Mouse (Mus musculus) ES-E14 (cell line): Measurements from ENCODE around the gene Ubxn10. TPM values are rescaled to one million over a fixed set of nuclear protein-coding genes. Genes with fewer than 3 reads are reported as not detected.
A peak's percentile ranks its signal among the peaks of the same experiment; 100 is the strongest.

Experiments
- DNase-seq: peaks from one replicate; pipeline ENCODE4 v3.0.0-alpha.2; 2013; ENCODE audit warnings: low read depth, low spot score
- H3K27ac ChIP-seq: 2 replicates; pipeline ENCODE4 v1.5.1; 2012; ENCODE audit warnings: low read depth, mild to moderate bottlenecking, low read length, moderate library complexity, mixed read lengths; ENCODE audit not compliant: poor library complexity, insufficient read depth, severe bottlenecking
- H3K36me3 ChIP-seq: 2 replicates; pipeline ENCODE4 v1.6.1; 2012; ENCODE audit warnings: mild to moderate bottlenecking, low read length, moderate library complexity, mixed read lengths; ENCODE audit not compliant: control insufficient read depth, poor library complexity, insufficient read depth, severe bottlenecking
- H3K4me1 ChIP-seq, 2 experiments: fragments of 150-350 bp in 1 of 2; sonication (generic) in 1 of 2; 2 replicates each; pipeline ENCODE4 v1.6.1; 2012; ENCODE audit warnings: low read length in 2 of 2, mild to moderate bottlenecking in 1 of 2, mixed read lengths in 1 of 2; ENCODE audit not compliant: control insufficient read depth in 2 of 2, insufficient read depth in 2 of 2, poor library complexity in 1 of 2
- H3K4me3 ChIP-seq, 2 experiments: fragments of 150-350 bp in 1 of 2; sonication (generic) in 1 of 2; 2 replicates each; pipeline ENCODE4 v1.5.1; 2012; ENCODE audit warnings: low read length in 2 of 2, low read depth in 1 of 2, mild to moderate bottlenecking in 1 of 2, mixed read lengths in 1 of 2; ENCODE audit not compliant: insufficient read depth in 1 of 2, poor library complexity in 1 of 2, severe bottlenecking in 1 of 2
- H3K9ac ChIP-seq: 2 replicates; pipeline ENCODE4 v1.6.1; 2012; ENCODE audit warnings: low read depth, mild to moderate bottlenecking, low read length, mixed read lengths; ENCODE audit not compliant: poor library complexity, insufficient read depth, severe bottlenecking
- H3K9me3 ChIP-seq: fragments of 150-350 bp; sonication (generic); 2 replicates; pipeline ENCODE4 v1.6.1; 2012; ENCODE audit warnings: low read depth, mild to moderate bottlenecking, low read length; ENCODE audit not compliant: control insufficient read depth, insufficient read depth
- CHD2 ChIP-seq: IDR thresholded peaks from 2 replicates; pipeline ENCODE4 v1.6.1; 2014; ENCODE audit warnings: mild to moderate bottlenecking, low read depth, low read length, inconsistent platforms
- HCFC1 ChIP-seq: IDR thresholded peaks from 2 replicates; pipeline ENCODE4 v1.6.1; 2012; ENCODE audit warnings: low read length, inconsistent platforms, borderline replicate concordance; ENCODE audit not compliant: insufficient read depth
- MAFK ChIP-seq: IDR thresholded peaks from 2 replicates; pipeline ENCODE4 v1.6.1; 2014; ENCODE audit warnings: mild to moderate bottlenecking, low read depth, low read length, inconsistent platforms; ENCODE audit not compliant: insufficient read depth
- ZC3H11A ChIP-seq: IDR thresholded peaks from 2 replicates; pipeline ENCODE4 v1.6.1; 2012; ENCODE audit warnings: low read depth, mild to moderate bottlenecking, inconsistent platforms, low read length, borderline replicate concordance
- ZNF384 ChIP-seq: IDR thresholded peaks from 2 replicates; pipeline ENCODE4 v1.6.1; 2012; ENCODE audit warnings: low read depth, low read length, inconsistent platforms
- in situ Hi-C, 2 experiments: fragments of 600-800 bp; cut with MboI; formaldehyde crosslinking; loops; one replicate each; pipeline ENCODE4 v1.15.1; 2025; ENCODE audit warnings: low sequenced_read_pairs in 2 of 2, inconsistent platforms in 1 of 2; ENCODE audit not compliant: unreplicated experiment in 2 of 2
- total RNA-seq: library from RNA; depleted of rRNA; stranded (reverse); fragments of 300-350 nt; gene quantifications from 2 replicates; pipeline ENCODE4 v1.2.3, GENCODE M21; 2012

Ubxn10 gene
- total RNA-seq, 1 experiment: 1.1 TPM

DNA sequence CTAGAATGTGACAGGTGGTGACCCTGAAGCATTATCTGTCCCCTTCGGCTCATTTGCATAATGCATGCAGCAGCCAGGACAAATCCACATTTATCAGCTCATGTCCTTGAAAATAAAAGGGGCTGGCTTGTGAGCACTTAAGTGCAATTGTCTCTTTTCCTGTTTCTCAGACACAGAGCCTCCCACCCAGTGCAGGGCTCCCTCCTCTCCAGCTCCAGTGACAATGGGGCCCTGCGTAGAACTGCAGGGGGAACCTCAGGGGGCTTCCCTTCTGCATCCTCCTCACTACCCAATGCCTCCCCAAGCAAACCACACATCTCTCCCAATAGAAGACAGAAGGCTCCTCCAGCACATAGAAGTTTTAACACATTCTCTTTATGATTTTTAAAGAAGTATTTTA, 54.2 kb downstream of the Ubxn10 start:
- no peak overlapping the region for H3K4me3 ChIP-seq
- no peak for TF ChIP-seq MAFK
- TF ChIP-seq ZNF384: no peak
- no peak for TF ChIP-seq HCFC1
- TF ChIP-seq CHD2: no peak
- TF ChIP-seq ZC3H11A: no peak
- no peak overlapping the region for H3K9ac ChIP-seq
- in situ Hi-C loops: no loop called here
- no peak overlapping the region for H3K27ac ChIP-seq
- H3K36me3 ChIP-seq: no peaks in the 10 kb centered on the region
- H3K9me3 ChIP-seq: no peaks in the 10 kb centered on the region
- DNase-seq: no peak
- H3K4me1 ChIP-seq: peaks cover 2 to 12% of the 10 kb centered on the region in 2 experiments; a peak in 1 of 4 replicates

DNA sequence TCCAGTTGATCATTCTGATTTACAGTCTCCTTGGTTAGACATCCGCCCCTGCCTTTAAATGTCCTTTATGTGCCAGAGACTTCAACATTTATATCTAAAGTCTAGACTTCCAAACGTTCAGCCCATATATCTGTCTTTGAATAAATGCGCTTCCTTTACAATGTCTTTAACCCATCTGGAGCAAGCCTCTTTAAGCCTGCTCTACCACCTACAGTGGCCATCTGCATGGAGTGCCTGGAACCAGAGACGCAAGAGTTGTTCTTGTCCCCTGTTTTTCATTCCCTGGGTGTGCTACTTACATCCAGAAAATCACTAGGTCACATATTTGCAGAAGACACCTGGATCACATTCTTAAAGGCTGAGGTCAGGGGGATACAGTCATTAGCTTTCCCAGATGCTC, 56.8 kb downstream of the Ubxn10 start:
- in situ Hi-C loops: no loop called here
- no peaks in the 10 kb centered on the region for H3K36me3 ChIP-seq
- no peak overlapping the region for H3K9ac ChIP-seq
- no peak overlapping the region for H3K27ac ChIP-seq
- H3K4me1 ChIP-seq: peaks cover 2 to 12% of the 10 kb centered on the region in 2 experiments; a peak in 1 of 4 replicates
- H3K4me3 ChIP-seq: no peak overlapping the region
- no peak for DNase-seq
- H3K9me3 ChIP-seq: no peaks in the 10 kb centered on the region
- TF ChIP-seq ZNF384 (no peak), ZC3H11A (no peak), HCFC1 (no peak), CHD2 (no peak), MAFK (no peak)

DNA sequence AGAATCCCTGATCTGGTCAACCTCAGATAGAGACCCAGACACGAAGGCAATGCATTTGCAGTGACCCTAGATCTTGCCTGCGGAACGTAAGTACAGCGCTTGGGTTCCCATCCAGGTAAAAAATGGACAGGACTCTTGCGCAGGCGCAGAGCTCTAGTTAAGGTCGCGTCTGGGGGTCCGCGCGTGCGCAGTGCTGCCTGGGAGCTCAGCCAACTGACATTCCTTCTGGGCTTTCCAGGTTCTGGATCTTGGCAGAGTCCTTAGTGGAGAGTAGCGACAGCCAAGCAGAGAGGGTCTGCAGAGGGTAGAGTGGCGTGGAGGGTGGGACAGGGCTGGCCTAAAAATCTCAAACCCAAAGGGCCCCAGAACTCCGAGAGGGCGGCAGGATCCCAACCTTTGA, 59.4 kb downstream of the Ubxn10 start:
- in situ Hi-C loops: no loop called here
- Histone ChIP-seq H3K9ac (peak overlapping the region; percentile 64; the same call in 1 of the 2 replicates), H3K4me3 (peak overlapping the region; percentile 64 to 66), H3K4me1 (0 out of 4 replicates have a peak, but pooled peaks cover 0 to under 1% of the 10 kb centered on the region in 2 experiments), H3K9me3 (no peaks in the 10 kb centered on the region), H3K27ac (no peak overlapping the region), H3K36me3 (no peaks in the 10 kb centered on the region)
- no peak for TF ChIP-seq HCFC1
- no peak for TF ChIP-seq ZNF384
- no peak for TF ChIP-seq MAFK
- TF ChIP-seq ZC3H11A: no peak
- TF ChIP-seq CHD2: no peak
- no peak for DNase-seq

DNA sequence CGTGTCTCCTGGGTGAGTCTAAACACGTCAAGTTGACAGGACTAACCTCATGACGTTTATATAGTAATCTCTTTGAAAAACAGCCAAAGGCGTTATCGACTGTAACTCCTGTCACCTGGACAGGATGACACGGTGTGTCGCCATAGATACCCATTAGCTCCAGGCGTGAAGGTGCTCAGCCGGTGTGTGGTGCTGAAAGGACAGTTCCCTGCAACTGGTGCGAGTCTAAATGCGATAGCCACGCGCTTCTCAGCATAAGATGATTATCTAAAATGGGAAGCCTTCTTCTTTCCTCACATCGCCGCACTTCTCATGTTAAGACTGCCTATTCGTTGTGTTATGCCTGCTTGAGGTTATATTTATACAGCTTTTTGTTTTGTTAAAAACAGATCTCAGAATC, 60.5 kb downstream of the Ubxn10 start:
- no peak overlapping the region for H3K27ac ChIP-seq
- in situ Hi-C loops: no loop called here
- H3K36me3 ChIP-seq: no peaks in the 10 kb centered on the region
- DNase-seq: no peak
- no peak overlapping the region for H3K9ac ChIP-seq
- TF ChIP-seq ZC3H11A (no peak), MAFK (no peak), CHD2 (no peak), HCFC1 (no peak), ZNF384 (no peak)
- no peaks in the 10 kb centered on the region for H3K9me3 ChIP-seq
- H3K4me1 ChIP-seq: no peaks in the 10 kb centered on the region
- no peak overlapping the region for H3K4me3 ChIP-seq

DNA sequence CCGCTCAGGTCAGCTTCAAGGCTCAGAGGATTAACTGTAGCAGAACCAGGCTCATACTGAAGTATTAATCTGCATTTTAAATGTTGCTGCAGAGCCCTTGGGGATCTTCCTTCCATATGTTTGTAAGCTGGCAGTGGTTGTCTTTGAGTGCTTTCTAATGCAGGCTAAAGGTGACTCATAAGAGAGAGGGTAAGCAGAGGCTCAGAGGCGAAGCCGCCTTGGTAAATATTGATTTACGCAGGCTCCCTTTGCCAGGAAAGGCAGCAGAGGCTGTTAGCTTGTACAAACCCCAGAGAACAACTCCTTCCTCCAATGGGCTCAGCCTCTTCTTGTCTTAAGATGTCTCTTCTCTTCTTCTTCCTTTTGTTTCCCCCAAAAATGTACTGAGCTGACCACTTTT, 64.8 kb downstream of the Ubxn10 start:
- Histone ChIP-seq H3K4me3 (no peak overlapping the region), H3K36me3 (no peaks in the 10 kb centered on the region), H3K27ac (no peak overlapping the region), H3K9me3 (no peaks in the 10 kb centered on the region), H3K4me1 (no peaks in the 10 kb centered on the region), H3K9ac (no peak overlapping the region)
- in situ Hi-C loops: no loop called here
- DNase-seq: no peak
- TF ChIP-seq ZC3H11A (no peak), HCFC1 (no peak), ZNF384 (no peak), CHD2 (no peak), MAFK (no peak)
